Mouse (Mus musculus): ENCODE results near the gene Qars. TPM values are rescaled to one million over a fixed set of nuclear protein-coding genes. Genes with fewer than 3 reads are reported as not detected.

Qars gene
- polyA plus RNA-seq (2012; rRNA removed), result 170 and 211 TPM in 2 replicates

DNA sequence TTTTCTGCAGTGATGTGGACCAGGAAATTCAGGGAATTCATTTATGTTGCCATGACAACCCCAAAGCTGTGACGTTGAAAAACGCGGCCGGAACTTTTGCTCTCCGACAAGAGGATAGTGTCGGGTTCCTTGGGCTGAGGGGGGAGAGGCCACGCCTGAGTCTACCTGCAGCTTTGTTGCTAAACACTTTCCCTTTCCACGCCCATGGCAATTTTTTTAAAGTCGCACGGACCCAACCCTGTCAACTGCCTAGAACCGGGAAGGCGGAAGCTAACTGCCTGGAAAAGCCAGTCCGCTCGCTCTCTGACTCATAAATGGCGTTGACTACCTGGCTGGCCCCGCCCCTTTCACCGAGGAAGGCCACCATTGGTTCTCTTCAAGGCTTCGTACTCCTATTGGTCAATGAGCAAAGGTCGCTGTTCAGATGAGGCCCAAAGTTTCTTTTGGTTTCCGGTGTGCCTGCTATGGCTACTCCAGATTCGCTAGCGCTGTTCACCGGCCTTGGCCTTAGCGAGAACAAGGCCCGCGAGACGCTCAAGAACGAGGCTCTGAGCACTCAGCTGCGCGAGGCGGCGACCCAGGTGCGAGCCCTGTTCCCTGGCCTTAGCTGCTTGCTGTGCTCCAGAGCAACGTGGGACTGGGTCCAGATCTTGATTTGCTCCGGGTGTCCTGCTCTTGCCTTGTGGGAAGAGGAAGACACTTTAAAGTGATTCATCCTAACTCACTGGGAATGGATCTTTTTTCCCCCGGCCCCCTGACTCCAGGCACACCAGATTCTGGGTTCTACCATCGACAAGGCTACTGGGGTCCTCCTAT is at the start of gene Qars:
Gene Qars, plus strand, starts transcription at position 88 of the 816 bp plus-strand sequence.
- WGBS, result under 1% methylated on average over 37 of the region's 37 CpGs
- peak within 1 kb of the TSS; percentile 82 for H3K4me3 ChIP-seq (ENCODE audit: extremely low read depth, insufficient read depth, insufficient read length)
- H3K4me1 ChIP-seq (ENCODE audit: control insufficient read depth, insufficient read depth, insufficient read length), result peaks cover 9% of the 10 kb centered on the region; the same call in 1 of the 2 replicates
- peak; percentile 89 to 92 for DNase-seq (ENCODE audit: low read depth in 1 of 2, low spot score in 2 of 2)
- no peaks in the 10 kb centered on the region for H3K27me3 ChIP-seq (ENCODE audit: control insufficient read depth, insufficient read depth, low read length)
- TF ChIP-seq POLR2A (IDR thresholded peaks at IDR 0.05; ENCODE audit: low read depth, low read length), result peak; percentile 56; the same call in 1 of the 2 replicates
- TF ChIP-seq CTCF (IDR thresholded peaks at IDR 0.05; ENCODE audit: extremely low read depth, insufficient read depth, insufficient read length, insufficient replicate concordance), result no peak
- peaks cover 17% of the 10 kb centered on the region for H3K36me3 ChIP-seq (ENCODE audit: control insufficient read depth, insufficient read depth, low read length)
- H3K27ac ChIP-seq (ENCODE audit: insufficient read depth, low read length), result peak within 1 kb of the TSS; percentile 80

DNA sequence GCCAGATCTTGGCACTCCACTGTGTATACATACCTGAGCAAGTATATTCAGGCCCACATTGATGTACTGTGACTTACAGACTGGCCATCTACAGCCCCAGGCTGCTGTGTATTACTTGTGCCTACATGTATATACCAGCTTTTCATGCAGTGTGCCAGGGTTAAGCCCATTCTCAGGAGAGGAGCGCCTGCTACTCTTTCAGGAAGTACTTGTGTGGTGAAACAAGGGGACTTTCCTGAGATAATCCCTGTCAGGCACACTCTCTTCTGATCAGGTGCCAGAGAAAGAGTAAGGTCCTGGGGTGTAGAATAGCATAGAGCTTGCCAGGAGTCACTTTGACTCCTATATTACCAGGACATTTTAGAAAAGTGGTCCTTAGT is 47.6 kb upstream of the Qars start:
- peak overlapping the region; percentile 83 for H3K4me3 ChIP-seq (ENCODE audit: extremely low read depth, insufficient read depth, insufficient read length)
- peaks cover 7% of the 10 kb centered on the region; the same call in 1 of the 2 replicates for H3K4me1 ChIP-seq (ENCODE audit: control insufficient read depth, insufficient read depth, insufficient read length)
- DNase-seq (ENCODE audit: low read depth in 1 of 2, low spot score in 2 of 2), result no peak
- H3K27ac ChIP-seq (ENCODE audit: insufficient read depth, low read length), result no peak overlapping the region
- WGBS, result 76% methylated on average over 1 of the region's 1 CpGs
- peaks cover 16% of the 10 kb centered on the region for H3K36me3 ChIP-seq (ENCODE audit: control insufficient read depth, insufficient read depth, low read length)
- H3K27me3 ChIP-seq (ENCODE audit: control insufficient read depth, insufficient read depth, low read length), result no peaks in the 10 kb centered on the region
- TF ChIP-seq POLR2A (IDR thresholded peaks at IDR 0.05; ENCODE audit: low read depth, low read length) (no peak), CTCF (IDR thresholded peaks at IDR 0.05; ENCODE audit: extremely low read depth, insufficient read depth, insufficient read length, insufficient replicate concordance) (no peak)

DNA sequence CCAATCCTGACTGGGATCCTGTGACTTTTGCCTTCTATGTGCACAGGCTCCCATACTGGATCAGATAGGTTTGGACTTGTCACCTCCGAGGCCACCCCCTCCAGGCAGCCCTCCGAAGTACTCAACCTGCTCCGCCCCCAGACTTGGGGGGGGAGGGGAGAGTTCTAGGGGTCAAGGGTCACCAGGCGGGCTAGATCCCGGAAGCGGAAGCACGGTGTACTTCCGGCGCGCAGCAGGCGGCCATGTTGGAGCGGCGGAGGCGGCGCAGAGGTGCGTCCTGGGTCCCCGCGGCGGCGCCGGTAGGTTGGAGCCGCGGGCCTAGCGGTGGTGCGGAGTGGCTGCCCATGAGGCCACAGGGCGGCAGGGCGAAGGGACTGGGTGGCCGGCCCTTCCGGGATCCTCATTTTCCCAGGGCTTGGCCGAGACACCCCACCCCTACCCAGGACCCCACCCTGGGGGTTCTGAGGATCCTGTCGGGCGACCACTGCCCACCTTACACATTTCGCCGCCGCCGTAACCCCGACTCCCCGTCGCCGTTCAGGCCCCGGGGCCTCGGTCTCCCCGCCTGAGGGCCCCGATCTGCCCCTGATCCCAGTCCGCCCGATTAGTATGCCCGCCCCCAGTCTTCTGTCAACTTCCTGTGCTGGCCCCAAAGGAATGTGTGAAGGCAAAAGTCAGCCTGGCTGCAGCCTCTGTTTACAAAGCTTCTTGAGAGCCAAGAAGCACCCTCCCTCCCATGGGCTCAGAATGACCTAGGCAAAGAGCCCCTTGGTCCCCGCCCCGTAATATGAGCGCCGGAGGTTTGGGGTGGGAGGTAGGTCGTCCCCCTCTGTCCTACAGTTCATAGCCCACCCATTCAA is 47.0 kb upstream of the Qars start, which contains the start of gene Ccdc71:
Gene Ccdc71, plus strand, starts transcription at position 209 of the 860 bp plus-strand sequence.
- no peaks in the 10 kb centered on the region for H3K27me3 ChIP-seq (ENCODE audit: control insufficient read depth, insufficient read depth, low read length)
- H3K4me3 ChIP-seq (ENCODE audit: extremely low read depth, insufficient read depth, insufficient read length), result peak within 1 kb of the TSS; percentile 83
- peaks cover 20% of the 10 kb centered on the region for H3K36me3 ChIP-seq (ENCODE audit: control insufficient read depth, insufficient read depth, low read length)
- H3K4me1 ChIP-seq (ENCODE audit: control insufficient read depth, insufficient read depth, insufficient read length), result peaks cover 7% of the 10 kb centered on the region; the same call in 1 of the 2 replicates
- DNase-seq (ENCODE audit: low read depth in 1 of 2, low spot score in 2 of 2), result peak; percentile 66 to 78
- peak within 1 kb of the TSS; percentile 71 for H3K27ac ChIP-seq (ENCODE audit: insufficient read depth, low read length)
- TF ChIP-seq POLR2A (IDR thresholded peaks at IDR 0.05; ENCODE audit: low read depth, low read length), result peak; percentile 45; the same call in 1 of the 2 replicates
- TF ChIP-seq CTCF (IDR thresholded peaks at IDR 0.05; ENCODE audit: extremely low read depth, insufficient read depth, insufficient read length, insufficient replicate concordance), result no peak
- WGBS, result 1% methylated on average over 52 of the region's 52 CpGs

DNA sequence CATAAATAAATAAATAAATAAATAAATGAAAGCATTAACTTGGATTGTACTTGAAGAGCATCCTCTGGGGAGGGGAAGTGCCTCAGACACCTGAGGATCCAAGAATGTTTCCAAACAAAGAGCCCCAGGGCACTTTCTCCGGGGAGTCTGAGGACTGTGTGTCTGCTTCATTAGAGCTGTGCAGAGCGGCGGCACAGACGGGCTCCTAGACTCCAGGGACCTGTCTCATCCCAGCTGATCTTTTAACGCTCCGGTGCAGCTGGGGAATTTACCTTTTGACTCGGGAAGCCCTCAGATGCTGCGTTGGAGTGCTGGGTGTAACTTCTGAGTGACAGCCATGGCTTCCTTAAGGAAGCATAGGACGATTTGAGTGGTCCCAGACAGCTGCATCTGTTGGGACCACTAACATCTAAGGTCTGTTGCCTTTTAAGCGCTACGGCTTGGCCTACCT is 46.3 kb upstream of the Qars start, which contains the start of gene Klhdc8b:
Gene Klhdc8b, minus strand, starts transcription at position 401 of the 451 bp plus-strand sequence.
- H3K4me1 ChIP-seq (ENCODE audit: control insufficient read depth, insufficient read depth, insufficient read length), result peaks cover 7% of the 10 kb centered on the region; the same call in 1 of the 2 replicates
- TF ChIP-seq POLR2A (IDR thresholded peaks at IDR 0.05; ENCODE audit: low read depth, low read length) (no peak), CTCF (IDR thresholded peaks at IDR 0.05; ENCODE audit: extremely low read depth, insufficient read depth, insufficient read length, insufficient replicate concordance) (no peak)
- H3K36me3 ChIP-seq (ENCODE audit: control insufficient read depth, insufficient read depth, low read length), result peaks cover 20% of the 10 kb centered on the region
- H3K27ac ChIP-seq (ENCODE audit: insufficient read depth, low read length), result peak within 1 kb of the TSS; percentile 71
- 34% methylated on average over 11 of the region's 11 CpGs for WGBS
- H3K27me3 ChIP-seq (ENCODE audit: control insufficient read depth, insufficient read depth, low read length), result no peaks in the 10 kb centered on the region
- DNase-seq (ENCODE audit: low read depth in 1 of 2, low spot score in 2 of 2), result no peak
- H3K4me3 ChIP-seq (ENCODE audit: extremely low read depth, insufficient read depth, insufficient read length), result peak within 1 kb of the TSS; percentile 83

DNA sequence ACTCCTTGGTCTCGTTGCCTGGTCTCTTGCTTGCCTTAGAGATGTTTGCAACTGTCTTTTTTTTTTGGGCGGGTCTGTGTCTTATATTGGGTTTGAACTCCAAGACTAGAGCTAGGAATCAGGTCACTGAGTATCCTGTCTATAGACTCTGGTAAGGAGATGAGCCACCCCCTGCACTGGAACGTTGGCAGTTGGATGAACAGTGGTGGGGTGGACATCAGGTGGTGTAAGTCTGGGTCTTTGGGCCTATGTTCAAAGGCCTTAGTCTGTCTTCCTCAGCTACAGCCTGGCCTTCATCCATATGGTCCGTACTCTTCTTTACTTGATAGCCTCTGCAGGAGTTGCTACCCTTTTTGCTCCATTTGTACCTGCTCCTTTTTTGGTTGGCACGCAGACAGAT is 45.8 kb upstream of the Qars start:
- no peak for TF ChIP-seq POLR2A (IDR thresholded peaks at IDR 0.05; ENCODE audit: low read depth, low read length)
- DNase-seq (ENCODE audit: low read depth in 1 of 2, low spot score in 2 of 2), result no peak
- H3K36me3 ChIP-seq (ENCODE audit: control insufficient read depth, insufficient read depth, low read length), result peaks cover 20% of the 10 kb centered on the region
- no peak overlapping the region for H3K27ac ChIP-seq (ENCODE audit: insufficient read depth, low read length)
- no peak overlapping the region for H3K4me3 ChIP-seq (ENCODE audit: extremely low read depth, insufficient read depth, insufficient read length)
- 94% methylated on average over 5 of the region's 5 CpGs for WGBS
- H3K4me1 ChIP-seq (ENCODE audit: control insufficient read depth, insufficient read depth, insufficient read length), result peaks cover 7% of the 10 kb centered on the region; the same call in 1 of the 2 replicates
- H3K27me3 ChIP-seq (ENCODE audit: control insufficient read depth, insufficient read depth, low read length), result no peaks in the 10 kb centered on the region

DNA sequence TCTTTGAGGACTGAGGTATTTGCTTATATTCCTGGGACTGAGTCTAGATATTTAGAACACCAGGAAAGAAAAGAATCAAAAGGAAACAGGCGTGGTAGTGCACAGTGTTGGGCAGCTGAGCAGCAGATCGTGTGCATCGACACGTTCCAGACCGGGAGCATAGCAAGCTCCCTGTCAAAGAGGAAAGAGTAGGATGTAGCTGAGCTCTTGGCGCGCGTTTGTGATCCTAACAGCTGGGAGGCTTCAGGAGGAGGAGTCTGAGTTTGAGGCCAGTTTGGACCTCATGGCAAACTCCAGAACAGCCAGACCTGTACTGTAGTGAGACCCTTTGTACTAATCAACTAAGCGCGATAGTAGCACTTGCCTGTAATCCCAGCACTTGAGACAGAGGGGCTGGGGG is 45.3 kb upstream of the Qars start:
- Histone ChIP-seq H3K27me3 (ENCODE audit: control insufficient read depth, insufficient read depth, low read length) (no peaks in the 10 kb centered on the region), H3K4me3 (ENCODE audit: extremely low read depth, insufficient read depth, insufficient read length) (no peak overlapping the region), H3K4me1 (ENCODE audit: control insufficient read depth, insufficient read depth, insufficient read length) (peaks cover 7% of the 10 kb centered on the region; the same call in 1 of the 2 replicates), H3K36me3 (ENCODE audit: control insufficient read depth, insufficient read depth, low read length) (peaks cover 20% of the 10 kb centered on the region), H3K27ac (ENCODE audit: insufficient read depth, low read length) (no peak overlapping the region)
- no peak for TF ChIP-seq CTCF (IDR thresholded peaks at IDR 0.05; ENCODE audit: extremely low read depth, insufficient read depth, insufficient read length, insufficient replicate concordance)
- no peak for TF ChIP-seq POLR2A (IDR thresholded peaks at IDR 0.05; ENCODE audit: low read depth, low read length)
- 92% methylated on average over 10 of the region's 10 CpGs for WGBS
- DNase-seq (ENCODE audit: low read depth in 1 of 2, low spot score in 2 of 2), result no peak

Measured in spleen, adult 2 months (tissue).